Mouse (Mus musculus): ENCODE data around the gene Serinc5. TPM values are rescaled to one million over a fixed set of nuclear protein-coding genes. Genes with fewer than 3 reads are reported as not detected.
"Not testable (repeated sequence)": the region's sequence is repeated elsewhere in the genome, so short reads cannot be mapped to it uniquely, and the experiment has no call there.

Gene Serinc5
- polyA plus RNA-seq, 1 experiment from 2014 or later: 18.4 TPM

- WGBS: 81% methylated on average over 1 of the region's 1 CpGs
- H3K9ac ChIP-seq; DNase-seq (ENCODE audit: low spot score); H3K27me3 ChIP-seq (ENCODE audit: control insufficient read depth, insufficient read depth, low read length); ATAC-seq (ENCODE audit: low FRiP score); H3K27ac ChIP-seq; H3K4me2 ChIP-seq (replicated peaks); H3K4me3 ChIP-seq (replicated peaks; ENCODE audit: low read length); H3K9me3 ChIP-seq (ENCODE audit: control insufficient read depth, low read length); H3K4me1 ChIP-seq (replicated peaks; ENCODE audit: control insufficient read depth, insufficient read depth, low read length): not testable (repeated sequence)
- H3K36me3 ChIP-seq (replicated peaks; ENCODE audit: control insufficient read depth, insufficient read depth): peaks cover 17% of the 10 kb centered on the region
Measured at GRCm38 (mm10) chr13:92687151-92687550, 76.3 kb downstream of the Serinc5 start.

GRCm38 (mm10) chr13:92689061-92689460 is 78.2 kb downstream of the Serinc5 start:
- no peak overlapping the region for H3K4me2 ChIP-seq (replicated peaks)
- no peak overlapping the region for H3K4me3 ChIP-seq (replicated peaks; ENCODE audit: low read length)
- H3K27ac ChIP-seq: no peak overlapping the region
- no peaks in the 10 kb centered on the region for H3K4me1 ChIP-seq (replicated peaks; ENCODE audit: control insufficient read depth, insufficient read depth, low read length)
- WGBS: 93% methylated on average over 2 of the region's 2 CpGs
- DNase-seq (ENCODE audit: low spot score) (no peak), ATAC-seq (ENCODE audit: low FRiP score) (no peak)
- H3K27me3 ChIP-seq (ENCODE audit: control insufficient read depth, insufficient read depth, low read length): no peaks in the 10 kb centered on the region
- H3K9me3 ChIP-seq (ENCODE audit: control insufficient read depth, low read length): no peaks in the 10 kb centered on the region
- no peak overlapping the region for H3K9ac ChIP-seq
- peaks cover 25% of the 10 kb centered on the region for H3K36me3 ChIP-seq (replicated peaks; ENCODE audit: control insufficient read depth, insufficient read depth)

GRCm38 (mm10) chr13:92693866-92694550 is 83.1 kb downstream of the Serinc5 start:
- H3K27ac ChIP-seq: no peak overlapping the region
- peaks cover 13% of the 10 kb centered on the region for H3K36me3 ChIP-seq (replicated peaks; ENCODE audit: control insufficient read depth, insufficient read depth)
- H3K9me3 ChIP-seq (ENCODE audit: control insufficient read depth, low read length): no peaks in the 10 kb centered on the region
- H3K27me3 ChIP-seq (ENCODE audit: control insufficient read depth, insufficient read depth, low read length): no peaks in the 10 kb centered on the region
- no peak for ATAC-seq (ENCODE audit: low FRiP score)
- WGBS: 84% methylated on average over 10 of the region's 10 CpGs
- 0 out of 2 replicates have a peak, but pooled peaks cover 3% of the 10 kb centered on the region for H3K4me1 ChIP-seq (replicated peaks; ENCODE audit: control insufficient read depth, insufficient read depth, low read length)
- H3K4me2 ChIP-seq (replicated peaks): no peak overlapping the region
- no peak overlapping the region for H3K4me3 ChIP-seq (replicated peaks; ENCODE audit: low read length)
- DNase-seq (ENCODE audit: low spot score): no peak
- no peak overlapping the region for H3K9ac ChIP-seq

GRCm38 (mm10) chr13:92696491-92696939 is 85.6 kb downstream of the Serinc5 start:
- WGBS: 20% methylated on average over 5 of the region's 5 CpGs
- DNase-seq (ENCODE audit: low spot score): peak; percentile 63
- peaks cover 8% of the 10 kb centered on the region for H3K36me3 ChIP-seq (replicated peaks; ENCODE audit: control insufficient read depth, insufficient read depth)
- no peaks in the 10 kb centered on the region for H3K27me3 ChIP-seq (ENCODE audit: control insufficient read depth, insufficient read depth, low read length)
- 0 out of 2 replicates have a peak, but pooled peaks cover 5% of the 10 kb centered on the region for H3K4me1 ChIP-seq (replicated peaks; ENCODE audit: control insufficient read depth, insufficient read depth, low read length)
- no peaks in the 10 kb centered on the region for H3K9me3 ChIP-seq (ENCODE audit: control insufficient read depth, low read length)
- H3K4me3 ChIP-seq (replicated peaks; ENCODE audit: low read length): no peak overlapping the region
- H3K4me2 ChIP-seq (replicated peaks): no peak overlapping the region
- ATAC-seq (ENCODE audit: low FRiP score): peak; percentile 85
- peak overlapping the region; percentile 10; the same call in 1 of the 2 replicates for H3K27ac ChIP-seq
- no peak overlapping the region for H3K9ac ChIP-seq

- 84% methylated on average over 4 of the region's 4 CpGs for WGBS
- no peak overlapping the region for H3K4me3 ChIP-seq (replicated peaks; ENCODE audit: low read length)
- H3K9me3 ChIP-seq (ENCODE audit: control insufficient read depth, low read length): no peaks in the 10 kb centered on the region
- DNase-seq (ENCODE audit: low spot score): no peak
- ATAC-seq (ENCODE audit: low FRiP score): no peak
- H3K4me1 ChIP-seq (replicated peaks; ENCODE audit: control insufficient read depth, insufficient read depth, low read length): 0 out of 2 replicates have a peak, but pooled peaks cover 5% of the 10 kb centered on the region
- H3K36me3 ChIP-seq (replicated peaks; ENCODE audit: control insufficient read depth, insufficient read depth): peaks cover 8% of the 10 kb centered on the region
- 0 out of 2 replicates have a peak overlapping the region, but pooled peaks have one; percentile 10 for H3K27ac ChIP-seq
- H3K27me3 ChIP-seq (ENCODE audit: control insufficient read depth, insufficient read depth, low read length): no peaks in the 10 kb centered on the region
- no peak overlapping the region for H3K4me2 ChIP-seq (replicated peaks)
- no peak overlapping the region for H3K9ac ChIP-seq
Measured at GRCm38 (mm10) chr13:92697141-92697540, 86.2 kb downstream of the Serinc5 start.

- Histone ChIP-seq H3K9me3 (ENCODE audit: control insufficient read depth, low read length) (no peaks in the 10 kb centered on the region), H3K27me3 (ENCODE audit: control insufficient read depth, insufficient read depth, low read length) (no peaks in the 10 kb centered on the region), H3K4me3 (replicated peaks; ENCODE audit: low read length) (no peak overlapping the region), H3K4me2 (replicated peaks) (no peak overlapping the region), H3K4me1 (replicated peaks; ENCODE audit: control insufficient read depth, insufficient read depth, low read length) (0 out of 2 replicates have a peak, but pooled peaks cover 5% of the 10 kb centered on the region), H3K36me3 (replicated peaks; ENCODE audit: control insufficient read depth, insufficient read depth) (no peaks in the 10 kb centered on the region), H3K27ac (no peak overlapping the region), H3K9ac (no peak overlapping the region)
- 37% methylated on average over 9 of the region's 9 CpGs for WGBS
- ATAC-seq (ENCODE audit: low FRiP score) (no peak), DNase-seq (ENCODE audit: low spot score) (no peak)
Measured at GRCm38 (mm10) chr13:92698781-92699180, 87.9 kb downstream of the Serinc5 start.

- WGBS: 84% methylated on average over 6 of the region's 6 CpGs
- H3K4me3 ChIP-seq (replicated peaks; ENCODE audit: low read length): no peak overlapping the region
- H3K9ac ChIP-seq: no peak overlapping the region
- H3K27ac ChIP-seq: no peak overlapping the region
- no peak for DNase-seq (ENCODE audit: low spot score)
- H3K4me2 ChIP-seq (replicated peaks): no peak overlapping the region
- no peak for ATAC-seq (ENCODE audit: low FRiP score)
- no peaks in the 10 kb centered on the region for H3K36me3 ChIP-seq (replicated peaks; ENCODE audit: control insufficient read depth, insufficient read depth)
- no peaks in the 10 kb centered on the region for H3K9me3 ChIP-seq (ENCODE audit: control insufficient read depth, low read length)
- 0 out of 2 replicates have a peak, but pooled peaks cover 5% of the 10 kb centered on the region for H3K4me1 ChIP-seq (replicated peaks; ENCODE audit: control insufficient read depth, insufficient read depth, low read length)
- H3K27me3 ChIP-seq (ENCODE audit: control insufficient read depth, insufficient read depth, low read length): no peaks in the 10 kb centered on the region
Measured at GRCm38 (mm10) chr13:92699395-92699794, 88.5 kb downstream of the Serinc5 start.

- Histone ChIP-seq H3K9me3 (ENCODE audit: control insufficient read depth, low read length) (no peaks in the 10 kb centered on the region), H3K27ac (no peak overlapping the region), H3K4me2 (replicated peaks) (no peak overlapping the region), H3K9ac (no peak overlapping the region), H3K4me3 (replicated peaks; ENCODE audit: low read length) (no peak overlapping the region), H3K27me3 (ENCODE audit: control insufficient read depth, insufficient read depth, low read length) (no peaks in the 10 kb centered on the region), H3K36me3 (replicated peaks; ENCODE audit: control insufficient read depth, insufficient read depth) (peaks cover 11% of the 10 kb centered on the region), H3K4me1 (replicated peaks; ENCODE audit: control insufficient read depth, insufficient read depth, low read length) (0 out of 2 replicates have a peak, but pooled peaks cover 5% of the 10 kb centered on the region)
- DNase-seq (ENCODE audit: low spot score) (no peak), ATAC-seq (ENCODE audit: low FRiP score) (no peak)
- 82% methylated on average over 5 of the region's 5 CpGs for WGBS
Measured at GRCm38 (mm10) chr13:92702035-92702434, 91.1 kb downstream of the Serinc5 start.

- H3K4me3 ChIP-seq (replicated peaks; ENCODE audit: low read length): no peak overlapping the region
- no peaks in the 10 kb centered on the region for H3K9me3 ChIP-seq (ENCODE audit: control insufficient read depth, low read length)
- ATAC-seq (ENCODE audit: low FRiP score): peak; percentile 85
- no peaks in the 10 kb centered on the region for H3K27me3 ChIP-seq (ENCODE audit: control insufficient read depth, insufficient read depth, low read length)
- peak; percentile 40 for DNase-seq (ENCODE audit: low spot score)
- H3K4me1 ChIP-seq (replicated peaks; ENCODE audit: control insufficient read depth, insufficient read depth, low read length): 0 out of 2 replicates have a peak, but pooled peaks cover 5% of the 10 kb centered on the region
- 15% methylated on average over 8 of the region's 8 CpGs for WGBS
- peaks cover 17% of the 10 kb centered on the region for H3K36me3 ChIP-seq (replicated peaks; ENCODE audit: control insufficient read depth, insufficient read depth)
- peak overlapping the region; percentile 51 for H3K27ac ChIP-seq
- H3K9ac ChIP-seq: no peak overlapping the region
- H3K4me2 ChIP-seq (replicated peaks): no peak overlapping the region
Measured at GRCm38 (mm10) chr13:92703241-92704027, 92.5 kb downstream of the Serinc5 start.

Data from hindbrain, embryonic 14.5 days (tissue).